Mouse (Mus musculus): ENCODE measurements at regions not wholly inside any gene's neighbourhood (a gene's known extent, or its start where the extent isn't known, plus 50 kb on each side); places are given as distances from the start of the nearest gene placed in this dataset.

DNA sequence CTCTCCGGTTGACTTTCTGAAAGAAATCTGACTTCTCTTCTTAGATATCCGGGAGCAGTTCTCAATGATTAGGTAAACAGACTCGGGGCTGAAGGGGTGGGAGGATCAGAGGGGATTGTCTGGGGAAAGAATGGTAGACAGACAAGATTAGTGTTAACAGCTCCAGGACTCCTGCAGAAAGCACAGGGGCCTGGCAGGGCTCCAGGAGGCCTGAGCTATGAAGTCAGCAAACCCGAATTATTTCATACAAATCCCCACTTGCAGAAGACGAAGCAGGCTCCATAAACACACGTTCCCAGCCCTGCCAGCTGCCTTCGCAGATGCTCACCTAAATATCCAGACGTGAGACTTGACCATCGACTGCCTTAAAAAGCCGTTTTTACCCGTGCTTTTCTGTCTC, 161.0 kb downstream of the Setd4 start:
- no peak for TF ChIP-seq CTCF (IDR thresholded peaks at IDR 0.05; ENCODE audit: low read depth, low read length)
- no peak for TF ChIP-seq EP300 (IDR thresholded peaks at IDR 0.05; ENCODE audit: insufficient read depth, low read depth, low read length)
